Mouse (Mus musculus): ENCODE data around the gene Tnrc18.

DNA sequence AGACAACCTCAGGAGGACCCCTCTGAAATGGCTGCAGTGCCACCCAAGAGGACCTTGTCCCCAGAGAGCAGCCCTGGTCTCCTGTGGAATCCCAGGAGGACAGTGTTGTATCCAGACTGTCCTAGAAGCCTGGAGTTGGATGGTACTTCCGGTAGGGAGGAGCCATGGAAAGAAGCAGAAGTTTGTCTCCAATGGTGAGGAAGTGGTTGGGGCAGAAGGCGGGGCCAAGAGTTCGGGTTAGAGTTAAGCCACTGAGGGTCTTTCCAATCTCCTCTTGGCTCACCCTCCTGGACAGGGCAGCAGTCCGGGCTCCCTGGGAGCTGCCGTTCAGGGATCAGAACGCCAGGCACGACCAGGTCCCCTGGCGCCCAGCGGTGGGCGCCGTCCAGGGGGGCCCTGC, 53.2 kb downstream of the Tnrc18 start:
- TF ChIP-seq POLR2A (IDR thresholded peaks at IDR 0.05; ENCODE audit: extremely low read depth, insufficient read depth, low read length), result no peak
- no peak for TF ChIP-seq CTCF (IDR thresholded peaks at IDR 0.05; ENCODE audit: low read depth, low read length)
